Mouse (Mus musculus) lung, adult 10 weeks (tissue): ENCODE data around the gene Osbpl11. TPM values are rescaled to one million over a fixed set of nuclear protein-coding genes. Genes with fewer than 3 reads are reported as not detected.

Source experiments
- polyA plus RNA-seq: library from polyadenylated mRNA; stranded (reverse); fragments of 350-450 nt; fragmentation: Illumina TruSeq; extraction: RNeasy Lipid Tissue Mini Kit (QIAGEN cat#74804); gene quantifications from one replicate; pipeline ENCODE4 v1.2.3, GENCODE M21; 2014; ENCODE audit warnings: low read depth, low replicate concordance; ENCODE audit not compliant: insufficient read depth

Osbpl11 gene
- polyA plus RNA-seq: 6.7 TPM

DNA sequence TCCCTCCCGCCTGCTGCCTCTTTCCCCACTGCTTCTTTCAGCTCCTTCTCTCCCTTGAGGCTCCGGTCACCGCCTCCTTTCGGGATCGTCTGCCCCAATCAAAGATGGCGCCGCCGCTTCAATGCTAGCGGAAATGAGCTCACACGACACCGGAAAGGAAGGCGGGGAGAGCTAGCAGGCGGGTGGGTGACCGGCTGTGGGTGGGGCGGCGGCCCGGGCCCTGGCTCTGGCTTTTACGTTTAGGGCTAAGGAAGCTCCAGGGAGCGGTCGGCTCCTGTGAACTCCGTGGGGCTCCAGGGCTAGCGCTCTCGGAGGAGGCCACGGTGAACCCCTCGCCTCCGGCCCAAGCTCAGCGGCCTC, at the start of gene Osbpl11:
TSS of gene Osbpl11 (plus strand) at position 171 of the 360 bp plus-strand sequence.

DNA sequence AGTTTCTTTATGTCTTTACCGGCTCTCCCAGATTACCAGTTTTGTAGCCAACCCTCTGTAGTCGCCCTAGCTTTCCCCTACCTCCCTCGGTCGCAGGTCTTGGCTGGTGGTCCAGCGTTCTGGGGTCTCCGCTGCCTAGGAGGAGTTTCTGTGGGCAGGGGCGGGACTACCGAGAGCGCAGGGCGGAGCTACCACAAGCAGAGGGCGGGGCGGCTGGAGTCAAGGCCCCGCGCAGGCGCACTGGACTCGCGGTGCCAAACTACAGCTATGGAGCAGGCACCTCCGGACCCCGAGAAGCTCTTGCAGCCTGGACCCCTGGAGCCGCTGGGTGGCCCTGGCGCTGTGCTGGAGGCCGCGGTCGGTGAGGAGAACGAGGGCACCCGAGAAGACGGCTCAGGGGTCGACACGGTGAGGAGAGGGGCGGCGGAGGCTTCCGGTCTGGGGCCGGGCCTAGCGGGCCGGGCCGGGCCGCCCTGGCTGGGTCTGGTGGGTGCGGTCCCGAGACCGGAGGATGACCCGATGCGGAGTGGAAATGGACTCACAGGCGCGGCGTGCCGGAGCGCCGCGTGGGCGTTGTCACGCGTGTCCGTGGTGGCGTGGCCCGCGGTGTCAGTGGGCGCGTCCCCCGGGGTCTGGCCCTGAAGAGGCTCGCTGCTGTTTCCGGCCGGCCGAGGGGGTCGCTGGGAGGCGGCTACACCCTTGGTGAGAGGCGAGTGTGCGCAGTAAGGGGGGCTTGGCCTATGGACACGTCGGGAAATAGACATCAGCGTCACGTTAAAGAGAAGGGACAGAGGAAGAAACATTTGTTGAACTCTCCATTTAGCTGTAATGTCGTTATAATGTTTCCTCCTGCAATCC, 66.6 kb downstream of the Osbpl11 start, which contains the start of gene Snx4:
TSS of gene Snx4 (plus strand) at position 249 of the 858 bp plus-strand sequence.

Other genes with a start within 250 kb of the Osbpl11 start
- gene Iqcg, start 128.9 kb upstream of the Osbpl11 start, polyA plus RNA-seq: 7.9 TPM
- 2,134 TPM for gene Rpl35a, start 128.6 kb upstream of the Osbpl11 start, polyA plus RNA-seq
- gene Lmln, start 122.5 kb upstream of the Osbpl11 start, polyA plus RNA-seq: 0.81 TPM
- gene Snx4, start 66.4 kb downstream of the Osbpl11 start, polyA plus RNA-seq: 45.3 TPM
- 8.0 TPM for gene Zfp148, start 195.8 kb downstream of the Osbpl11 start, polyA plus RNA-seq